Mouse (Mus musculus) ES-E14 (cell line): Measurements from ENCODE around the gene Agps. TPM values are rescaled to one million over a fixed set of nuclear protein-coding genes. Genes with fewer than 3 reads are reported as not detected.
"Not testable (repeated sequence)": the region's sequence is repeated elsewhere in the genome, so short reads cannot be mapped to it uniquely, and the experiment has no call there.

Experiments
- DNase-seq: peaks from one replicate; pipeline ENCODE4 v3.0.0-alpha.2; 2013; ENCODE audit warnings: low read depth, low spot score
- H3K27ac ChIP-seq: 2 replicates; pipeline ENCODE4 v1.5.1; 2012; ENCODE audit warnings: low read depth, mild to moderate bottlenecking, low read length, moderate library complexity, mixed read lengths; ENCODE audit not compliant: poor library complexity, insufficient read depth, severe bottlenecking
- H3K36me3 ChIP-seq: 2 replicates; pipeline ENCODE4 v1.6.1; 2012; ENCODE audit warnings: mild to moderate bottlenecking, low read length, moderate library complexity, mixed read lengths; ENCODE audit not compliant: control insufficient read depth, poor library complexity, insufficient read depth, severe bottlenecking
- H3K4me1 ChIP-seq, 2 experiments: fragments of 150-350 bp in 1 of 2; sonication (generic) in 1 of 2; 2 replicates each; pipeline ENCODE4 v1.6.1; 2012; ENCODE audit warnings: low read length in 2 of 2, mild to moderate bottlenecking in 1 of 2, mixed read lengths in 1 of 2; ENCODE audit not compliant: control insufficient read depth in 2 of 2, insufficient read depth in 2 of 2, poor library complexity in 1 of 2
- H3K4me3 ChIP-seq, 2 experiments: fragments of 150-350 bp in 1 of 2; sonication (generic) in 1 of 2; 2 replicates each; pipeline ENCODE4 v1.5.1; 2012; ENCODE audit warnings: low read length in 2 of 2, low read depth in 1 of 2, mild to moderate bottlenecking in 1 of 2, mixed read lengths in 1 of 2; ENCODE audit not compliant: insufficient read depth in 1 of 2, poor library complexity in 1 of 2, severe bottlenecking in 1 of 2
- H3K9ac ChIP-seq: 2 replicates; pipeline ENCODE4 v1.6.1; 2012; ENCODE audit warnings: low read depth, mild to moderate bottlenecking, low read length, mixed read lengths; ENCODE audit not compliant: poor library complexity, insufficient read depth, severe bottlenecking
- H3K9me3 ChIP-seq: fragments of 150-350 bp; sonication (generic); 2 replicates; pipeline ENCODE4 v1.6.1; 2012; ENCODE audit warnings: low read depth, mild to moderate bottlenecking, low read length; ENCODE audit not compliant: control insufficient read depth, insufficient read depth
- CHD2 ChIP-seq: IDR thresholded peaks from 2 replicates; pipeline ENCODE4 v1.6.1; 2014; ENCODE audit warnings: mild to moderate bottlenecking, low read depth, low read length, inconsistent platforms
- HCFC1 ChIP-seq: IDR thresholded peaks from 2 replicates; pipeline ENCODE4 v1.6.1; 2012; ENCODE audit warnings: low read length, inconsistent platforms, borderline replicate concordance; ENCODE audit not compliant: insufficient read depth
- MAFK ChIP-seq: IDR thresholded peaks from 2 replicates; pipeline ENCODE4 v1.6.1; 2014; ENCODE audit warnings: mild to moderate bottlenecking, low read depth, low read length, inconsistent platforms; ENCODE audit not compliant: insufficient read depth
- ZC3H11A ChIP-seq: IDR thresholded peaks from 2 replicates; pipeline ENCODE4 v1.6.1; 2012; ENCODE audit warnings: low read depth, mild to moderate bottlenecking, inconsistent platforms, low read length, borderline replicate concordance
- ZNF384 ChIP-seq: IDR thresholded peaks from 2 replicates; pipeline ENCODE4 v1.6.1; 2012; ENCODE audit warnings: low read depth, low read length, inconsistent platforms
- in situ Hi-C, 2 experiments: fragments of 600-800 bp; cut with MboI; formaldehyde crosslinking; loops; one replicate each; pipeline ENCODE4 v1.15.1; 2025; ENCODE audit warnings: low sequenced_read_pairs in 2 of 2, inconsistent platforms in 1 of 2; ENCODE audit not compliant: unreplicated experiment in 2 of 2
- total RNA-seq: library from RNA; depleted of rRNA; stranded (reverse); fragments of 300-350 nt; gene quantifications from 2 replicates; pipeline ENCODE4 v1.2.3, GENCODE M21; 2012

Agps gene
- total RNA-seq, 1 experiment = 101 TPM

GRCm38 (mm10) chr2:75933541-75933940 lies 101.6 kb downstream of the Agps start:
- H3K9me3 ChIP-seq = no peaks in the 10 kb centered on the region
- H3K27ac ChIP-seq = no peak overlapping the region
- no peaks in the 10 kb centered on the region for H3K36me3 ChIP-seq
- DNase-seq = no peak
- H3K9ac ChIP-seq = no peak overlapping the region
- in situ Hi-C loops = no loop called here
- H3K4me1 ChIP-seq = no peaks in the 10 kb centered on the region
- no peak for TF ChIP-seq HCFC1
- TF ChIP-seq ZC3H11A = no peak
- TF ChIP-seq CHD2 = no peak
- no peak for TF ChIP-seq ZNF384
- no peak for TF ChIP-seq MAFK
- no peak overlapping the region for H3K4me3 ChIP-seq

GRCm38 (mm10) chr2:75936685-75937084 lies 104.7 kb downstream of the Agps start:
- H3K9me3 ChIP-seq, H3K36me3 ChIP-seq, H3K9ac ChIP-seq, in situ Hi-C loops, H3K4me1 ChIP-seq, H3K4me3 ChIP-seq, H3K27ac ChIP-seq, DNase-seq: not testable (repeated sequence)

- H3K9me3 ChIP-seq, H3K36me3 ChIP-seq, in situ Hi-C loops, DNase-seq, H3K4me1 ChIP-seq, H3K27ac ChIP-seq: not testable (repeated sequence)
- peak overlapping the region in 1 of 2 experiments; percentile 65; a peak in 2 of 4 replicates for H3K4me3 ChIP-seq
- H3K9ac ChIP-seq = peak overlapping the region; percentile 67; the same call in 1 of the 2 replicates
Measured at GRCm38 (mm10) chr2:75937520-75938116, 105.6 kb downstream of the Agps start.

- no peaks in the 10 kb centered on the region for H3K4me1 ChIP-seq
- TF ChIP-seq HCFC1 = peak; percentile 98
- no peak for TF ChIP-seq ZC3H11A
- peak within 1 kb of the TSS; percentile 65 to 78 for H3K4me3 ChIP-seq
- peak within 1 kb of the TSS; percentile 67 for H3K9ac ChIP-seq
- in situ Hi-C loops = no loop called here
- H3K9me3 ChIP-seq = no peaks in the 10 kb centered on the region
- H3K36me3 ChIP-seq = no peaks in the 10 kb centered on the region
- no peak within 1 kb of the TSS for H3K27ac ChIP-seq
- peak; percentile 40 for DNase-seq
Measured at GRCm38 (mm10) chr2:75938117-75939063, 106.4 kb downstream of the Agps start, which contains the start of gene Ttc30b. Ttc30b (minus strand) TSS chr2:75938585.

- H3K36me3 ChIP-seq = no peaks in the 10 kb centered on the region
- H3K27ac ChIP-seq = no peak overlapping the region
- in situ Hi-C loops = loop anchor here (25.0 kb wide), 1 partner anchor 338 kb away; no protein-coding TSS in a partner anchor
- no peaks in the 10 kb centered on the region for H3K9me3 ChIP-seq
- TF ChIP-seq HCFC1 = no peak
- no peak for TF ChIP-seq CHD2
- TF ChIP-seq ZNF384 = no peak
- no peak for TF ChIP-seq ZC3H11A
- no peak for TF ChIP-seq MAFK
- H3K4me3 ChIP-seq = no peak overlapping the region
- H3K9ac ChIP-seq = no peak overlapping the region
- H3K4me1 ChIP-seq = peaks cover 0 to 2% of the 10 kb centered on the region in 2 experiments; a peak in 1 of 4 replicates
- DNase-seq = no peak
Measured at GRCm38 (mm10) chr2:75950685-75951084, 118.7 kb downstream of the Agps start.
